Mouse (Mus musculus) brain, embryonic 14.5 days (tissue): Measurements from ENCODE around the gene Best3. TPM values are rescaled to one million over a fixed set of nuclear protein-coding genes. Genes with fewer than 3 reads are reported as not detected.
A peak's percentile ranks its signal among the peaks of the same experiment; 100 is the strongest.

Experiments
- DNase-seq: peaks from one replicate; pipeline ENCODE4 v3.0.0-alpha.2; 2011; ENCODE audit warnings: low read depth
- CTCF ChIP-seq: fragments of 200-500 bp; IDR thresholded peaks from 2 replicates; pipeline ENCODE4 v1.5.1; 2012; ENCODE audit warnings: inconsistent platforms, mild to moderate bottlenecking, moderate library complexity, borderline replicate concordance; ENCODE audit not compliant: insufficient read depth, insufficient read length; ENCODE audit errors: extremely low read depth
- POLR2A ChIP-seq: fragments of 200-500 bp; IDR thresholded peaks from 2 replicates; pipeline ENCODE4 v1.6.1; 2012; ENCODE audit warnings: mild to moderate bottlenecking, inconsistent platforms, borderline replicate concordance; ENCODE audit not compliant: poor library complexity, insufficient read depth, insufficient read length, severe bottlenecking; ENCODE audit errors: extremely low read depth
- polyA plus RNA-seq: library from polyadenylated mRNA; depleted of rRNA; stranded (reverse); fragments of >200 nt; gene quantifications from 2 replicates; pipeline ENCODE4 v1.2.3, GENCODE M21; 2012; rRNA removed

Gene Best3
- polyA plus RNA-seq, 1 experiment = 0.18 TPM

DNA sequence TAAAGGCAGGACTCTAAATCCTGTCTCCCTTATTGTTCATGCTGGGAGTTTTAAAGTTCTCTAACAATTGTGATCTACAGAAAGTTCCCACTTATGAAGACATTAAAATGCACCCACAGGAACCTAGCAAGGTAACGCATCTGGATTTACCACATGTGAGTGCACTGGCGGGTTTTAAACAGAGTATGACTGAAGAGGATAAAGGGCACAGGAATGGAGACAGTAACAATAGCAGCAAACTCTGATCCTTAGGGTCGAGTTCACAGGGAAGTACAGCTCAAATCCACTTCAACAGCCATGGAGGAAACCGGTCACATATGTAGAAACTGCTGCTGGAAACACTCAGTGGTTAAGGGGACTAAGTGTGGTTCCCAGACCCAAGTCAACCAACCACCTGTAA lies 63.1 kb downstream of the Best3 start:
- TF ChIP-seq POLR2A (no peak), CTCF (no peak)
- DNase-seq = no peak

DNA sequence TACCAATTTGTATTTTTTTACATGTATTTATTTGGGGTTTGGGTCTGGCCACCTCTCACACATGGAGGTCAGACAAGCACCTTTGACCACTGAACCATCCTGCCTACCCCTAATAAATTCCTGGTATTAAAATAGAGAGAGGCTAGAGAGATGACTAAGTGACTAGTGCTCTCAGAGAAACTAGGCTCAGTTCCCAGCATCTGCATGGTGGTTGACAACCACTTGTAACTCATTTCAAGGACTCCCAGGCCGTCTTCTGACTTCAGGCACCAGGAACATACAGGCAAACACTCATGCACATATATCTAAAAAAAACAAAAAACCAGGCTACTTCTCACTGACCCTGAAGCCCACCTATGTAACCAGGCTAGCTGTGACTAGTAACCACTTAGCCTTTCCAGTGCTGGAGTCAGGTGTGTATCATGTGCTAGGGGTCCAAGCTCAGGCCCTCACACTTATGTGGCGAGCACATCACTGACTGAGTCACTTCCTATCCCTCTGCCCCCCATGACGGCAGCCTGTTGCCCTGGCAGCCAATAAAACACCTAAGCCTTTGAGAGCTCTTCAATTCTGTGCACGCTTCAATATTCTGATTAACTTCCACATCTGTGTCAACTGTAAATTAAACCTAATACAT lies 64.0 kb downstream of the Best3 start:
- no peak for TF ChIP-seq CTCF
- no peak for TF ChIP-seq POLR2A

DNA sequence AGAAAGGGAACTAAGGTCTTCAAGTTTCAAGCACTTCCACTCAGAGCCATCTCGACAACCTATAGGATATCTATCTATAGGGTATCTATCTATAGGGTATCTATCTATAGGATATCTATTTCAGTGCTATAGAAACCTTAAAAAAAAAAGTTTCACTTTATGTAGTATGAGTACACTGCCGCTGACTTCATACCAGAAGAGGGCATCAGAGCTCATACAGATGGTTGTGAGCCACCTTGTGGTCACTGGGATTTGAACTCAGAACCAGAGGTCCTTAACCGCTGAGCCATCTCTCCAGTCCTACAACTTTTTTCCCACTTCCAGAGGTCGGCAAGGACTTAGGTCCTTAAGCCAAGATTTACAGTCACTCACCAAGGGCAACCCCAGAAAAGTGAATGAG lies 69.6 kb downstream of the Best3 start:
- DNase-seq = no peak
- TF ChIP-seq CTCF = no peak
- no peak for TF ChIP-seq POLR2A

More for the DNA sequence above, 64.0 kb downstream of the Best3 start:
- DNase-seq = no peak

DNA sequence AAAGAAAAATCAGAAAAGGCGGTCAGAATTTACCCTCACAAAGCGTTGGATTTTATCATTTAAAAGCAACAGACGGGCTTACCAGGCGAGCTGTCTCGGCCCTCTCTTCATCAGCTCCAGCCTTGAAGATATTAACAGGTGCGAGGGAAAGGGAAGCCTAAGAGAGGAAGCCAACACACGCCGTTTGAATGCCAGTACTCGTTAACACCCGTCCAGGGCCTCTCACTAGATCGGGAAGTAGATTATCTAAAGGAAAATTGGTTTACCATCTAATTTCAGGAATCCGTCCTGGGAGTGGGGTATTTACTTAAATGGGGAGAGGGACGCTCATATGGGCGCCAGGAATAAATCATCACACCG lies 76.8 kb downstream of the Best3 start:
- DNase-seq = no peak

DNA sequence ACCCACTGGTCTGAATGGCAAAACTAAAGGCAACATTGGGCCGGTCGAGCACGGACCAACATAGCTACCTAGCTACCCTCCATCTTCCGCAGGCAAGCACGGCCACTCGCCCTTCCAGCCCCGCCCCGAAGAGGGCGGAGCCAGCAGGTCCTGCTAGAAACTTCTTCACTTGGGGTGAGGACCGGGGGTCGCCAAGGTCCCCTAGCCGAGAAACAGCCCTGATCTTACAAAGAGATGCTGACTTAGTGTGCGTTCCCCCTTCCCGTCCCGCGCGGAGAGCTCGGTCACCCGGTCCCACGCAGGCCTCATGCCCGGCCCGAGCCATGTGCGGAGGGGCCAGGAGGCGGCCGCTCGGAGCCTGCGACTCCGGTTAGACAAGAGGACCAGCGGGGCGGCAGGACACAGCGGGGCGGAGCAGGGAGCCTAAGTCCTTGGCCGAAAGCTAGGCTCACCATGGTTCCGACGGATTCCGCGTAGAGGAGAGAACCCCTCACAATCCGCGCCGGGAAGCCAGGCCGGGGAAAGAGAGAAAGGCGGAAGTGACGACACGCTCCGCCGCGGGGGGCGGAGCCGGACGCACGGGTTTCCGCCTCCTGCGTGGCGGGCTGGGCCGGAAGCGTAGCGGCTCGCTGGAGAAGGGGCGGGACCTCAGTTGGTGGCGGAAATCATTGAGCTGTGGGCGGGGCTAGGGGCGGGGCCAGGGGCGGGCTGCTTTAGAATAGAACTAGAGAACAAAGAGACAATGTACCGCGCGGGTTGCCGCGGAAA lies 77.3 kb downstream of the Best3 start, which contains the start of gene Cct2:
Cct2 (minus strand) TSS at position 561 of the 768 bp plus-strand sequence.
- DNase-seq = peak; percentile 99
- peak; percentile 31; the same call in 1 of the 2 replicates for TF ChIP-seq POLR2A
- TF ChIP-seq CTCF = no peak

More for the DNA sequence above, 76.8 kb downstream of the Best3 start:
- TF ChIP-seq CTCF (no peak), POLR2A (no peak)

DNA sequence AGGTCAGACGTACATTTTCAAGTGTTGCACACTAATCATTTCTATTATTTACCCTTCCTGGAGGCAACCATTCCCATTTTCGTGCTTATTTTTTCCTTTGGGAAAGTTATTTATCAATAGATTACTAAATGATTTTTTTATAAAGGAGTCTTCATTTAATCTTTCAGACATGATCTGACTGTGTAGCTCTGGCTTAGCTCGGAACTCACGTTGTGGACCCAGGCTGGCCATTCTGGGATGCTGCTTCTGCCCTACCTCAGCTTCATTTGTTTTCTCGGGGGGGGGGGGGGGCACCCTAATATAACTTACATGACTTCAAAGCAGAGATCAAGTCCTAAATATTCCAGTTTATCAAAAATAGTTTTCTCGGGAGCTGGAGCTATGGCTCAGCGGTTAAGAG lies 78.0 kb downstream of the Best3 start:
- DNase-seq = no peak
- TF ChIP-seq POLR2A = no peak

DNA sequence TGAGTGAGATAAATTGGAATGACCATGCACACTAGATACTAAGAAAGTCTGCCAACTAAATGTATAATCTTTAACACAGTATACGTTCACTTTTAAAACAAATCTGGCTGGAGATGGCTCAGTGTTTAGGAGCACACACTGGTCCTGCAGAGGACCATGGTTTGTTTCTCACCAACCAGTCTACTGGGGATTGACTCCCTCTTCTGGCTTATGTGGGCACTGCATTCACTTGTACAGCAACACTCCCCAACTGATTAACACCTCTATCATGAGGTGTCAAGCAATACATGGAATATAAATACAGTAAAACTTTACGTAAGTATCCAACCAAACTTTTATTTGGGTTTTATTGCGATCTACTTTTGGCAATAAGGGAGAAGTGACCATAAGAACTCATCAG lies 83.0 kb downstream of the Best3 start:
- DNase-seq = no peak
- TF ChIP-seq POLR2A (no peak), CTCF (0 out of 2 replicates have a peak, but pooled peaks have one; percentile 7)

DNA sequence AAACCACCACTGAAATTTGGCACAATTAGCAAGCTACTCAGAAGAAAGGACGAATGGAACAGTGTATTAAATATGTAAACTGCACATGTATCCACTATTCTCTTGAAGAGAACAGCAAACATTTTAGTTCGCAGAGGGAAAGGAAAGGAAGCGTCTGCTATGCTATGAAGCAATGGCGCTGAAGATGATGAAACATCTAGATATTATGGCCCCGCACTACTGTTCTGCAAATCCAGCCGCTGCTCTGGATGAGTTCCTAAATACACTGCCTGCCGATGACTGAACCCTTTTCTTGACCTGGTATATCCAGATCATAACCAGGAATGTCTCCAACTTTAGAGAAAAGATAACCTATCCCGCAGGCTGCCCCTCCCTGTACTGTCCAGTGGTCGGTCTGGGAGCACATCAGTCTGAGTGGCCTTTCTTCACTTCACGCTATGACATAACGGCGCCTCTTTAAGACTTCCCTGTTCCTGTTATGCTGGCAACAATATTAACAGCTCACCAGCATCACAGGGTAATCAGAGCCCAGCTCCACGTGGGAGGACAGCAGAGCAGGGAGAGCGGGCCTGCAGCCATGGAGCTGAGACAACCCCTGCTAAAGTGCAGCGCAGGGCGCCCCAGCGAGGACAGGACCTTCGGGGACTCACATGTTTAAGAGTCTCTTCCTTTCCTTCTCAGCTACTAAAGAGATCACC lies 86.2 kb downstream of the Best3 start:
- TF ChIP-seq CTCF (no peak), POLR2A (no peak)
- no peak for DNase-seq

DNA sequence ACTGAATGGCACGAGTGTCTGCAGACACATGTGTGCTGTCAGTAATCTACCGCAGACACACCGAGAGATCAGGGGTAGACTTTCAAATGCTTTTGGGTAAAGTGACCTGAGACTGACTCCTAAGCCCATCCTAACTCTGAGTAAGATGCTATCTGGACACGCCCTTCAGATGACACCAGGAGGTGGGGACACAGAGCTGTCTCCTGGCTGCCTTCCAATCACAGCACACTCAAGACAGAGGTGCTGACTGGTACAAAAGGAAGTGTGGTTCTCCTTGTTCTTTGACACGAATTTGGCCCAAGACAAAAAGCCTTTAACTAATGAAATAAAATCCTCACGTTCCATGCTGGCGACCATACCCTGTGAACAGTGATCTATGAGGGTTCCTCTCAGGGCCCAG lies 87.1 kb downstream of the Best3 start:
- DNase-seq = no peak
- no peak for TF ChIP-seq POLR2A
- no peak for TF ChIP-seq CTCF

Other genes starting within 250 kb of the Best3 start
- gene Myrfl, start 89.4 kb upstream of the Best3 start, polyA plus RNA-seq = 0.05 and 0.10 TPM in 2 replicates
- gene Rab3ip, start 35.5 kb upstream of the Best3 start, polyA plus RNA-seq = 48.9 and 65.7 TPM in 2 replicates
- gene Gm10271, start 13.7 kb upstream of the Best3 start, polyA plus RNA-seq = not detected in 2 replicates
- 0.11 TPM in 1 of 2 replicates, not detected in the other for gene Lrrc10, start 59.0 kb downstream of the Best3 start, polyA plus RNA-seq
- 262 and 287 TPM in 2 replicates for gene Cct2, start 77.5 kb downstream of the Best3 start, polyA plus RNA-seq
- gene Frs2, start 162.2 kb downstream of the Best3 start, polyA plus RNA-seq = 33.8 and 37.8 TPM in 2 replicates
- gene Yeats4, start 238.2 kb downstream of the Best3 start, polyA plus RNA-seq = 141 and 146 TPM in 2 replicates